Mouse (Mus musculus): ENCODE data around the gene Atp2b4.

DNA sequence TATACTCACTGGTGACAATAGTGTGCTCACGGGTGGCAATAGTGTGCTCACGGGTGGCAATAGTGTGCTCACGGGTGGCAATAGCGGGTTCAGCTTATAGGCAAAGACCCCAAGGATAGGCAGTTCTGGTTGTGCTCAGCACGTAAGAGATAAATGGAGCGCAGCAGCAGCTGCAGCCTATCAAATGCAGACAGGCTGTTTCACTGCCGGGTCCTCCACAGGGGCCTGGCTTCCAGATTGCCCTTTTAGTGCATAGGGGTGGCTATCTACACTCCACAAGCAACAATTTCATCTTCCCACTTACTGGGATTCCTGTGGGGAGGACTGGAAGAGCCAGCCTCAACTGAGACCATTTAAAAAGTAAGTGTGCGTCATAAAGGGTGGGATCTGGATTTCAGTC is 7.2 kb upstream of the Atp2b4 start:
- TF ChIP-seq CTCF (IDR thresholded peaks at IDR 0.05), result no peak
- no peak for TF ChIP-seq POLR2A (IDR thresholded peaks at IDR 0.05; ENCODE audit: insufficient read depth, low read depth, low read length)
- TF ChIP-seq EP300 (IDR thresholded peaks at IDR 0.05; ENCODE audit: insufficient read depth, low read depth, low read length), result no peak
